Mouse (Mus musculus): ENCODE measurements around the gene Itpr1.

DNA sequence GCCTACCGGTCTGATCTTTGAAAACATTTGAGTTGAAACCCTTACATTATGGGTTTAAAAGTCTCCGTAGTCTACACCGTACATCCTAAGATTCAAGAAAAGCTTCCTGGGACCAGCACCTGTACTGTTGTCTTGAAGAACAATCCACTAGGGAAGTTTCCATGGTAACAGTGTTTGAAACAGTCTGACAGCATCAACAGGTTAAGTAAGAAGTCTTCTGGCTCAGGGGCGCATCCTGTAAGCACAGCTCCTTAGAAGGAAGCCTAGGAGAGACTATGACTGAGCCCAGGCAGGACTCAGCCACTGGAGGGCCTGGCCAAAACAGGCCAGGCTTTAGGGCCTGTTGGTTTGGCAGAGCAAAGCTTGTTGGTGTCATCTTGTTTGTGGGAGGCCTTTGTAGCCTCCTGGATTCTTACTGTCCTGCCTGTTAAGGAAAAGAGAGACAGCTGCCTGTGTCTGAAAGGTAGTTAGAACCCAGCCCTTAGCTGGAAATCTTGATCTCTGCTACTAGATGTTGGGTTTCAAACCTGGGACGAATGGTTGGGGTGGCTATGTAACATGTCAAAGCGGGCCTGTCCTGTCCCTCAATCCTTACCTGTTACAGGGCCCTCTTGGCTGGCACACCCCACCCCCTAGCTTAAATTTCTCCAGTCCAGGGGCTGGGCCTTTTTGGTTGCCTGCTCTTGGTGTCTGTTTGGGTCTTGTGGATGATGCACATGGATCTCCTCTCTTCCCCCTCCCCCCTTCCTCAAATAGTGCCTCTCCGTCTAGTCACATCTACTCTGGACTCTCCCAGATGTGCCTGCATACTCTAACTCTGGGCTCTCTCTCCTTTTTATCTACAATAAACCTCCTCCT is 242.3 kb downstream of the Itpr1 start:
- TF ChIP-seq CTCF (IDR thresholded peaks at IDR 0.05; ENCODE audit: extremely low read depth, insufficient read length, insufficient replicate concordance, low read depth, low read length): no peak
- TF ChIP-seq POLR2A (IDR thresholded peaks at IDR 0.05; ENCODE audit: low read depth, low read length): no peak
